Mouse (Mus musculus) left cerebral cortex, adult 8-10 months (tissue): ENCODE data around the gene Gimap1. TPM values are rescaled to one million over a fixed set of nuclear protein-coding genes. Genes with fewer than 3 reads are reported as not detected.

Source experiments
- DNase-seq, 2 experiments: peaks; one replicate each; pipeline ENCODE4 v3.0.0; 2022; ENCODE audit warnings: low spot score in 2 of 2
- total RNA-seq, 4 experiments: library from RNA; stranded (reverse); gene quantifications; 2 replicates each; pipeline ENCODE4 v1.2.4; 2022

Gene Gimap1
- total RNA-seq: 1 to 10 TPM; 1.6 to 2.8 (median 1.8) TPM

DNA sequence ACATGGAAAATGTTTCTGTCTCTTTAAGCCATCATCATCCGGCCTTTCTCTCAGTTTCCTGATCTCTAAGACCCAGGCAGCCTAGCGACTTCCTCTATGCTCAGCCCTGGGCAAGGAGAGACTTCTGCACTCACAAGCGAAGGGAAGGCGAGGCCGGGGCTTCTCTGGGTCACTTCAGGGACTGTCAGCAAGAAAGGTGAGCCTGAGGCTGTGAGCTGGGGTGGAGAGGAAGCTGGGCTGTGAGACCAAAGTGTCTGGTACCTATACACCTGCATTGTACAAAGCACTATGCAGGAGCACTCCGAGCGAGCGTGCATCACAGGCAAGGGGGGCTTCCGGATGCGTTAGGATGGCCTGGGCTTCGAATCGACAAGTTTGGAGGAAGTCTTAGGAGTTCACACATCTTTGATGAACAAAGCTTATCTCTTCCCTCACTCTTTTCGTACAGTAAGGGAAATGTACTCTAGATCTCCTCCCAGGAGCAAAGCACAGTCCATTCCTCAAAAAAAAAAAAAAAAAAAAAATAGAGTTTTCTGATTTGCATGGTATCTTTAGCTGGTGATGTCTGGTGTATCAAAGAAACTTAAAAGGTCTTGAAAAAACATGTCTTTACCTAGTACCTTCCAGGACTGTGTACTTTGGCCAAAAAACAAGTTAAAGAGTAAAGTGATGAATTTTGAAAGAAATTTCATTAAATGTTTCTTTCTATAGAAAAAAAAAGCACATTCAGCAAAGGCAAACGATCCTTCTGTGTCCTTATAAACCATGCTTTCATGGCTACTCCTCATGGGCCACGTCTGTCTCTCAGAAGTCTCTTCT lies at the start of gene Gimap1:
TSS of gene Gimap1 (plus strand) at position 94 of the 819 bp plus-strand sequence.
- no peak for DNase-seq

DNA sequence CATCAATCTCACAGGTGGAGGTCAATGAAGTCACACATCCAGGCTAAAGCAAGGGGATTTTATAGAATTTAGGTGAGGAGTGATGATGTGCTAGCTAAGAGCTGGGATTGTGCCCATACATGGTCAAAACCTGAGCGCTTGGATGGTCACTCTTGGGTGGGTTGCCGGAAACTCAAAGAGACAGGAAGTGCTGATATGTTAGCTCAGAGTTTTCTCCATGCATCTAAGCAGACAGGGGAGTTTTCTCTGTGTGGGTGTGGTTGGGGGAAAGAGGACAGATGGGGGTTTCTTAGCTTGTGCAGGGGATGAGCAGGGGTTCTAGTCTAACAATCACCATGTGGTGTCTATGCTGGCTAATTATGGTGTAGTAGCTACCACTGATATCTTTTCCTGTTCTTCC lies 49.5 kb upstream of the Gimap1 start:
- no peak for DNase-seq

DNA sequence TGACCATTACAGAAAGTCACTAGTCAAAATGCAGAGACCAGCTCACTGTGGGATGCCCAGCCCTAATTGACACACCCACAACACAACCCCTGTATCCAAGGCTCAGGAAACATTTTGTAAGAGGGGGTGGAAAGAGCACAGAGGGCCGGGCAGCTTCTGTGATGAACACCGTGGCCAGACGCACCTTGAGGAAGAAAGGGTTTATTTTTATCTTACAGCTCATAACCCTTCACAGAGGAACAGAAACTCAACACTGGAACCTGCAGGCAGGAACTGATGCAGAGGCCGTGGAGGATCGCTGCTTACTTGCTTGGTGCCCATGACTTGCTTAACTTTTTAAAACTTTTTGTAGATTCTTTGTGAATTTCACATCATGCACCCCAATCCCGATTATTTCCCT lies 45.9 kb upstream of the Gimap1 start:
- DNase-seq: no peak

DNA sequence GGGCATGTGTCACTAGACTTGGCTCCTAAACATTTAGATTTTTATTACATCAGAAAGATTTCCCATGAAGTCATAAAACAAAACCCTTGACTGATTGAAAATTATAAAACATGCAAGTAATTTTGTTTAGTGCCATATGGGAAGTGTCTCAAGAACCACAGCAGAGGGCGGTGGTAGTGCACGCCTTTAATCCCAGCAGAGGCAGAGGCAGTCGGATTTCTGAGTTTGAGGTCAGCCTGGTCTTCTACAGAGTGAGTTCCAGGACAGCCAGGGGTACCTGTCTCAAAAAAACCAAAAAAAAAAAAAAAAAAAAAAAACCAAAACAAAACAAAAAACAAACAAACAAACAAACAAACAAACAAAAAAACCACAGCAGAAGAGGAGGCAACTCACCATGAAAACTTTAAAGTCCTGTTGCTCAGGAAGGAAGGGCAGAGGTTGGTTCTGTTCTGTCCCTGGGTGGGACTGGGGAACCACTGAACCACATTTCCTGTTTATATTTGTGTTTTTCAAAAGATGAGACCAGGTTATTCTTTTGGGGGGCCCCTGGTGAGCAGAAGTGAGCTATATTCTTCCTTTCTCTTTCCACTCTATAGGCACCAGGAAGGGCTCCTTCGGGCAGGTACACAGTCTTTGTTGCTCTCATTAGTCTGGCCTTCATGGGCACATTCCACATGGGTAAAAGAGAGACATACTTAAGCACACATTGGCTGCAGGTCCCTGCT lies 41.9 kb upstream of the Gimap1 start:
- no peak for DNase-seq

DNA sequence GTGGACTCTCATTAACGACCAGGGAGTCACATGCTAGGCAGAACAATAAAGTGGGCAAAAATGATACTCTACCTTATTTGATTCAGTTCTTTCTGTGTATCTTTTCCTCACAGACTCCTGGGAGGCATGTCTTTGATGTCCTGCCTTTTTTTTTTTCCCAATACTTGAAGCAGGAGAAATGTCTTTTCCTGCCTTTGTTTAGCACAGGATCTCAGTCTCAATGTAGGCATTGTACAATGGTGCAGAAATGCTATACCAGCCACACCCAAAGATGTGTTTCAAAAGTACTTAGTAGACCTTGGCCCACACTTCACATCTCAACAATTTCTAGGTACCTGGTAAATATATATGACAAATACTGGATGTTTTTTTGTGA lies 41.3 kb upstream of the Gimap1 start:
- no peak for DNase-seq

DNA sequence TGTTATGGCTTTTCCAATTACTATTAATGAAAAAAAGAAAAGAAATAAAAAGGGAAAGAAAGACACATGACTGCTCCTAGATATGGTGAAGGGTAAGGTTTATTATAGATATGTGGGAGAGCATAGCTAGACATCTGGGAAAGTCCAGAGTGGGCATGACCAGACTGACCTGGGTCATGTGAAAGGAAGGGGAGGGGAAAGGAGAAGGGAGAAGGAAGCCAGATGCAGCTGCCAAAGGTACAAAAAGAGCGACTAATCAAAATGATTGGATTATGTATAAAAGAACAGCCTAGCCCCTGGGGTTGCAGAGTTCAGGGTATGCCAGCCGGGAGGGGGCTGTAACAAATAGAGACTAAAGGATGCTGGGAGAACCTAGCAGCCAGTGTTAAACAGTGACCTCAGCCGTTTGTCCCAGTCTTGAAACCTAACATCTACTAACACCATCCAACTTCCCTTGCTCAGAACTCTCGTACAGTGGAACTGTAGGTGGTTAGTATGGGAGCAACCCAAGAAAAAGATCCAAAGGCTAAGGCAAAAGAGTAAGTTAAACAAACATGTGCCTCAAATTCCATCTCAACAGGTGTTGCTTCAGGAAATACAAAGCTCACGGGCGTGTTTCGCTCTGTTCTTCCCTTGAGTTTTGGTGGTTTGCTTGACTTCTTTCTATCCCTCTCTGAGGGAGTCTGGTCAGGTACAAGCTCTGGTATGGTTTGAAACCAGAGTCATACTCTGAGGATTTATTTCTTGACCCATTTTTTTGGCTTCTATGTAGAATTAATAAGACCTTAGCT lies 40.6 kb upstream of the Gimap1 start:
- DNase-seq: no peak

DNA sequence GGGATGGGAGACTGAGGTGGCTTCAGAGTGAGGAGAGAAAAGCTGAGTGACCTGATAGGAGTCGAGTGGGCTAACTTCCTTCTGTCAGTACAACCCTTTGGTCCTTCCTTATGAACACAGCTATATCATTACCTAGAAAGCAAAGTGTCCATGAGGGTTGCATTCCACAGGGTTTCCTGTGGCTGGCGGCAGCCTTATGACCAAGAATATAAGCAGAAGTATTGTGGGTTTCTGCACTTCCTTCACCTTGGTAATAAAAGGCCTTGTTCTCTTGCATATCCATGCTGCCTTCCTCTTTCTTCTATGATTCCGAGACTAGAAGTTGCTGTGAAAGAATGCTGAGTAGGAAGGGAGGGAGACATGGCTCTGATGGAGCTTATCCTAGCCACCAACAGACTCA lies 40.0 kb upstream of the Gimap1 start:
- no peak for DNase-seq

DNA sequence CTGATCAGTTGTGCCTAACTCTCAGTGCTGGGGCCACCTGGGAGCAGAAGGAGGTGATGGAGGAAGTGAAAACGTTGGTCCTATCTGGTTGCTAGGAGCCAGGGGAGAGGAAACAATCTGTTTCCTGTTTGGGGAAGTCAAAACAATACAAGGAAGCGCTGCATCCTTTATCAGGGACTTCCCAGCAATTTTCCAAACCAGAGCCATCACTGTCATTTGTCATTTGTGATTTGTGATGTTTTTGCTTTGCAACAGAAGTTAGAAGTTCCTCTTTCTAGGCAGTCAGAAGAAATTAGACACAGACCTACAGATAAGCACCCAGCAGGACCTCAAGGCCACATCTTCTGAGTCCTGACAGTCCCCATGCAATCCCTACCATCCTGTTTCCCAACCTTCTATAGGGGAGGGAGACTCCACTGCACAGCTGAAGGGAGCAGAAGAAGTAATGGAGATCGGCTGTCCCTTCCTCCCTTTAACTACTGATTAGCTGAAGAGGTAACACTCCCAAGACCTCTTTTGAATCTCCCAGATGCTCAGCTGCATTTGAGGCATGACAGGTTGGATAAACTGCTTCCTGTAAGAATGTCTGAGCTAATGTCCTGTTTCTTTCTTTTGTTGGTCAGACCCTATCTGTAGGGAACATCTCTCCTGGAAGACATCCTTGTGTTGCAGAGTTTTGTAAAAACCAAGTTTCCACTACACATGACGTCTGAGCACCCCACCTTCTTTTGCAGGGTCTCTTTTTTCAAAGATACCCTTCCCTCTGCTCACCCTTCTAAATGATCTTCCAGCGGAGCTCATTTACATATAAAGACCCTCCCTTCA lies 38.4 kb upstream of the Gimap1 start:
- DNase-seq: no peak

DNA sequence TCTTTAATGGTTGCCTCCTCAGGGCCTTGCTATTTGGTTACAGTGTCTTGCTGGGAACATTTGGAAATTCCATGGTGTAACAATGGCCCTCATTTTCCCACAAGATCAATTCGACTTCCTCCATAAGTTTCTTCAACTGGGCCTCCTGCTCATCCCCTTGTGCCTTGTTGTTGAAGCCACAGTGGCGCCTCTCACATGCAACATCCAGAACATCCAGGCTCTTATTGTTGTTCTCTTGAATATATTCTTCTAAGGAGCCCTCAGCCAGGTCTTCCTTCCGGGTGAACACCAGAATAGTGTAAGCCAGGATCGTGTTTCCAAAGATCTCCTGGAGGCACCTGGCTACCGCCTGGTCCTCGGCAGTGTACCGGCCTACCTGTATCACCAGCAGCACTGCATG lies 36.7 kb upstream of the Gimap1 start:
- no peak for DNase-seq

DNA sequence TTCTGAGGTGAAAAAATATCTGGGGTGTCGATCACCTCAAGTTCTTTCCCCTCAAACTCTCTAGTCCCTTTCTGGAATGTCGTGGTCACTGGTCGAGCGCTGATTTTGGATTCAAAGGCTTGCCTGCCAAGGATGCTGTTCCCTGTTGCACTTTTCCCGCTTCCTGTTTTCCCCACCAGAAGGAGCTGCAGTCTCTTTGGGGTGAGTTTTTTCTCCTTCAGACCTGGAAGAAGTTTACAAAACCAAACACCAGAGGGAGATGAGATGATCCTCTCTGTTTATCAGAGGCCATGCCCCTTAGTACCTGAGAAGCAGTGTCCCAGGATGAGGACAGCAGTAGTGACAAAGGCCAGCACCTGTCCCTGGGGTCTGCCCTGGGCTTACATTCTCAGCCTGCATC lies 36.3 kb upstream of the Gimap1 start:
- DNase-seq: no peak

DNA sequence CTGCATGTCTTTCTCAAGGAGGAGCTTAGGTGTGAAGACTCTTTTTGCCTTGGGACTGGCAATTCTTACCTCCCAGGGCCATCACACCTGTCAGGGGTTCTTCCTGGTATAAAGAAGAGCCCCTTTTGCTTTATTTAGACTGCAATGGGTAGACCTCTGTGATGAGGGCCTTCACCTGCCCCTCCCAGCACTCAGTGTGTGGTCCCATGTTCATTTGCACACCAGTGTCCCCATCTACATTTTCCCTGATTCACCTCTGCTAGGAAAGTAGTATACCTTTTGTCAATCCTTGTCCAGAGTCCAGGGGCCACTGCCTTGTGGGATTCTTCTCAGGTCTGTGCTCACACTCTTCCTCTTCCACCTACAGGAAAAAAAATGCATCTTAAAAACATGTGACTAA lies 34.7 kb upstream of the Gimap1 start:
- no peak for DNase-seq

DNA sequence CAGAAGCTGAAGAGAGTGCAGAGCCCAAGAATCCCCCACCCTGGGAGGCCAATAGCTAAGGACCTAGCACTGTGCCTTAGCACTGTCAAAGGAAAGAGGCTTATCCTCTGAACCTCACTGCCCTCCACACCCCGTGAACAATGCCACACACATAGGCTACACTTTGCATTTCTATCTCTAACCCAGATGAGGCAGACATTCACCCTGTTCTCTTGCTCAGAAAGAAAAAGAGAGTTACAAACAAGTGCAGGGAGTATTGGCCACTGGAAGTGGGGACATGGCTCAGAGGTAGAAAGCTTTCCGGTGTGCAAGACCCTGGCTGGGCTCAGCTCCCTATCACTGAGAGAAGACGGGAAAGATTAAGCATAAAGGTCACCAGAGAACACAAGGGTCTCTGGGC lies 32.7 kb upstream of the Gimap1 start:
- DNase-seq: no peak

DNA sequence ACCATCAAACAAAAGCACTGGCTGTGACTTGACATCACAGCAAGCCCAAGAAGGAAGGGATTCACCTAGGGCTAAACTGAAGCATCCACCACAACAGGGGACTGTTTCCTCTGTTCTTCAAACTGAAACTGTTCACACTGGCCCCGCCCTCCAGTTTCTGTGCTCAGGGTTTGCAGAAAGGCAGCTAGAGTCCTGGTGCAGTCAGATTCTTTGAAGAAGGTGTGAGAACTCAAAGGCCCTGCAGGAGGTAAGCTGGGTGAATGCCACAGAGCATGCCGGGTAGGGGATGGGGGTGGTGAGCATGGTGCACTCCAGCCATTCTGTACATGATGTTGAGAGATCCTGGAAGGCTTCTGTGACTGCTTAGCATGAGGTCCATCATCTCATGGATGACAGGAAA lies 20.4 kb upstream of the Gimap1 start, which contains the start of the genes Gm28053 and Gimap7:
TSS of gene Gm28053 (plus strand) at position 153 of the 400 bp plus-strand sequence.
TSS of gene Gimap7 (plus strand) at position 167 of the 400 bp plus-strand sequence.
- DNase-seq: no peak

DNA sequence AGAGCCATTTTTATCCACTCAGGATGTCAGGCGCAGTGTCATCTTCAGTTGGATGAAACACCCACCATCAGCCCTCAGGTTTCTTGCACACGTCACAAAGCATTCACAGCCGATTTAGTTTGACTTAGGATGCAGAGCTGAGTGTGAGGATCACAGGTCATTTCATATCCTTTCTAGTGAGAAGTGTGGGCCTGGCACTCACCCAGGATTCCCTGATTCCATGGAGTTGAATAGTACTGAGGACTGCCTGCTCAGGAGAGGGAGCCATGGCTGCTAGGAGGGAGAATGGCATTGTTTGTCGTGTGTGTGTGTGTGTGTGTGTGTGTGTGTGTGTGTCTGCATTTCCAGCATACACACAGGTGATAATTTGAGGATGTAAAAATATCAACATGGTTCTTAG lies 18.5 kb upstream of the Gimap1 start:
- no peak for DNase-seq

DNA sequence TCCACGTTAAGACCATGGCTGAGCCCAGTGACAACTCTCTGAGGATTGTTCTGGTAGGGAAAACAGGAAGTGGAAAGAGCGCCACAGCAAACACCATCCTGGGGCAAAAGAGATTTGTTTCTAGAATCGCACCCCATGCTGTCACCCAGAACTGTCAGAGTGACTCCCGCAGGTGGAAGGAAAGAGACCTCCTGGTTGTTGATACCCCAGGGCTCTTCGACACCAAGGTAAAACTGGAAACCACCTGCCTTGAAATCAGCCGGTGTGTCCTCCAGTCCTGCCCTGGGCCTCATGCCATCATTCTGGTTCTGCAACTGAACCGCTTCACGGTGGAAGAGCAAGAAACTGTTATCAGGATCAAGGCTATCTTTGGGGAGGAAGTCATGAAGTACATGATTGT lies 15.4 kb upstream of the Gimap1 start:
- no peak for DNase-seq

DNA sequence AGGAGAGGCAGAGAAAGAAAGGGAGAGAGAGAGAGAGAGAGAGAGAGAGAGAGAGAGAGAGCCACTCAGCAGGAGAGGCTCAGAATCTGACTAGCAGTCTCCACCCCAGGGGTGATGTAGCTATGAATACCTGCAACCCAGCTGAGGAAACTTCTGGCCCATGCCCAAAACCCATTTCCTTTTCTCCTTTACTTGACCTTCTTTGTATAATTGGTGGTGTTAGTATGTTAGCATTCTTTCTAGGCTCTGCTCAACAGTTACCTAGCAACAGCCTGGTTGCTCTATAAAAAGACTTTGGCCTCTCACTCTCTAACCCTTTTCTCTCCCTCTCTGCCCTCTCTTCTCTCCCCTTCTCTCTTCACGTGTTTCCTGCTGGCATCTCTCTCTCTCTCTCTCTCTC lies 13.4 kb upstream of the Gimap1 start:
- peak in 1 of 2 experiments; percentile 32 for DNase-seq

DNA sequence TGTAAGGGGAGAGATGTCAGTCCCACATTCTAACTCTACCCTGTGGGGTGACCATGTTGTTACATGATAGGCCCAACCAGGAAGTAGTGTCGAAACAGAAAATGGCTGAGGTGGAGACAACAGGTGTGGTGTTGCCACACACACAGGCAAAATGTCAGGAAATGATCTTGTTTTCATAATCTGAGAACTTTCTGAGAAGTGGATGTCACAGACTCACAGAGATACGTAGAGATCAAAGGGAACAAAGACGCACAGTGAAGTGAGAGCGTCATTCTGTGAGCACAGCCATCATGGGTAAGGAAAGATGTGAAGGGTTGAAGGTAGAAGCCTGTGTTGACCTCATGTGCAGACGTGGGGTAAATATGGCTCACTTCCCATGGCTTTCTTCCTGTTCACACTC lies 11.1 kb upstream of the Gimap1 start:
- no peak for DNase-seq

DNA sequence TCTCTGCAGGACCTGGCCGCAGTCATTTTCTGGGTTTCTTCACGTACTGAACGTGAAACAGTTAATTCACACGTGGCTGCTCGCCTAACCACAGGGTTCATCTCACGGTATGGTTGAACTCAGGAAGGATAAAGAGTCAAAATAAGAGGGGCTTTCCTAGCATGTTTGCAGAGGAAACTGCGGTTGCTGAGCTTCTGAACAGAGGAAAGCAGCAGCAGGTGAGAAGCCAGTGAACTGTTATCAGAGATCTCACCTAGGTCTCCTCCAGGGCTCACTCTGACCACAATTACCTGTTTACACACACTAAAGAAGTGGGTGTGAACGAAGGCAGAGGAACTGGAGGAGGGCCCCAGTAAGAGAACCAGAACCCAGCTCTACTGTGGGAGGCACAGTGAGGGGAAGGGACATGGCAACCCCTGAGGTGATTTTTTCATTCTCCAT lies 6.0 kb upstream of the Gimap1 start:
- no peak for DNase-seq

DNA sequence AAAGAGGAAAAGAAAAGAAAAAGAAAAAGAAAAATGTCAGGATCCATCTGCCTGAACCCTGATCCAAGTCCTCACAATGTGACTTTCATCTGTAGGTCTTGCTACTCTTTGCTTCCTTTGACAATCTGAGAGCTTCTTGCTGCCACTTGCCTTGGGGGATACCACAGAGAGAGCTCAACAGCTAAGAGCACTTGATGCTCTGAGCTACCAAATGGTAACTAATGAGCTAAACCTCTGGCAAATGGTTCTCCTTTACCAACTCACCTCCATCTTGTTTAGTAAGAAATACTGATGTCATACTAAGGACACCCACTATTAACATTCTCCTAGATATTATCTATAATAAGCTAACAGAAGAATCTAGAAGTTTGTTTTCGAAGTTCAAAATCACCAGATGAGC lies 5.2 kb upstream of the Gimap1 start:
- DNase-seq: no peak

DNA sequence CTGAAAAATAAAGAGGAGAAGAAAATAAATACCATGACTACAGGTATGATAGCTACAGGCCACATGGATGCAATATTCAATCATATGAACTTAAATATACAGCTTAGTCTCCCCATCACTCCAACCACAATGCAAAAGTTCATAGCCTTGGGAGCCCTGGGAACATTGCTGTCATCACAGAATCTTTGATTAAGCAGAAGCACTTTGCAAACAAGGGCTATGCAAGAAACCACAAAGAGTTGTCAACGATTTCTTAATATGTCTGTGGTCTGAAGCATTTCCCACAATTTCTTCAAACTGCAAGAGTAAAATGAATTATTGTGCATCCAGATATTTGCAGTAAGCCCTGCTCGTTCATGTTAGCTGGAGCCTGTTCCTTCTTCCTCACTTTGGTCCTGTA lies 1.8 kb upstream of the Gimap1 start:
- no peak for DNase-seq

DNA sequence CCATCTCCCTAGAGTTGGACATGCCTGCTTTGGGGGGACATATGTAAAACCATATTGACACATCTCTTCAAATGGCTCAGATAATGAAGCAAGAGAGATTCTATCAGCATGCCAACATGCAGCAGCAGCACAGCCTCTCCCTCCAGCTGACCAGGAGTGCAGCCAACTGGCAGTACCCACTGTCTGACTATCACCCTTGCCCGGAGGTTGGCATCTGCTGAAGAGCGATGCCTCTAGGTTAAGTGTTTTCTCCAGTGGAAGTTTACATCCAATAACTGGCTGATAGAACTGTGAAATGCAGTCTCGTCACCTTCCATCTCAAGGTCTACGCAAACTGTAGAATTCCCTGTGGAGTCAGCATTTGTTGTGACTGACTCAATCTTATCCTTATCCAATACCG lies 1.2 kb upstream of the Gimap1 start:
- DNase-seq: no peak
